Mouse (Mus musculus) activated CD4-positive, CD25-positive, alpha-beta regulatory T cell, adult 4 months (primary cell): ENCODE data around the gene Gpatch2l. TPM values are rescaled to one million over a fixed set of nuclear protein-coding genes. Genes with fewer than 3 reads are reported as not detected.

Source experiments
- ATAC-seq: one replicate; pipeline ENCODE4 v1.8.0; 2017
- polyA plus RNA-seq, 2 experiments: library from polyadenylated mRNA; unstranded; fragments of 100-300 nt; shearing (Covaris generic); gene quantifications; one replicate each; pipeline ENCODE4 v1.2.1; 2017

Gene Gpatch2l
- polyA plus RNA-seq, 2 experiments from 2014 or later, result 16.9 to 23.2 TPM

GRCm38 (mm10) chr12:86280000-86280399 is 38.3 kb downstream of the Gpatch2l start:
- no peak for ATAC-seq

DNA sequence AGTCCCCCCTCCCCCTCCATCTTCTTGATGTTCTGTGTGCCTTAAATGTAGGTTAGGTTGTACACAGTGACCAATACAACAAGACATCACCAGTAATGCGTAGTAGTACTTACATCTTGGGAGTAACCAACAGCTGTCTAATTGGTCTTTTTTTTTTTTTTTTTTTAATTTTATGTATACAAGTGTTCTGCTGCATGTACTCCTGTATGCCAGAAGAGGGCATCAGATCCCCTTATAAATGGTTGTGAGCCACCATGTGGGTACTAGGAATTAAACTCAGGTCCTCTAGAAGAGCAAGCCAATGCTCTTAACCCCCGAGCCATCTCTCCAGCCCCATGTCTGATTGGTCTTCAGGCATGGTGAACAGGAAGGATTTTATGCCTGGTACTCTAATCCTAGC is 44.0 kb downstream of the Gpatch2l start:
- ATAC-seq, result no peak

GRCm38 (mm10) chr12:86297450-86297849 is 55.8 kb downstream of the Gpatch2l start:
- ATAC-seq, result no peak

DNA sequence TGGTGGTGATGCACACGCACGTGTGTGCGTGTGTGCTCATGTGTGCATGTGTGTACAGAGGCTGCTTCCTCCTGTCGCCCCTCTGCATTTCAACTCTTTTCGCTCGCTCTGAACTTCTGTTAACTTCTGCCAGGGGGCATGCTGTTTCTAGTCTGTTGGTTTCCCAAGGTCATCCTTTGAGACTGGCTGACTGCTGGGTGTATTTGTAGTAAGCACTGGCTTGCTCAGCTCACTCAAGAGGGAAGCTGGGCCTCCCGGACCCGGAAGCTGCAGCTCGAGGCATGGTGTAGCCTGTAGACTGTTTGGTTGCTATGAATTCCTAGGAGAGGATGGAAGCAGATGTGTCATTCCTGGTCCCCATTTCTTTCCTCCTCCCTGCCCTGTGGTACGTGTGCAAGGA is 61.3 kb downstream of the Gpatch2l start:
- ATAC-seq, result no peak

DNA sequence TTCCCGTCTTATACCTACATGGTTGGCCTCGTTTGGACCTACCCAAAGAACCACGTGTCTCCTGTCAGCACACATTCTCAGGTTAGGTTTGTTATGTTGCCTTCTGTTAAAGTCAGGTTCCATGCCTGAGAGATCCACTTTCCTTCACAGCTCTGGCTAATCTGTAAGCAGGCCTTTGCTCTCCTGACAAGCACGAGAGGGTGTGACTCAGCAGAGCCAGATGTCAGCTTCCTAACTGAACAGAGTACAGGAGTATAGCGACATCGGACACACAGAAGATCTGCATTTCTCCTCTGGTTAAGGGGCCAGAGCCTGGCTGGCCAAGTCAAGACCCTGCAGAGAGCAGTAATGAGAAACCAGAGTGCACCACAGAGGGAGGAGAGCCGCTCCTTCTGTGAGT is 63.4 kb downstream of the Gpatch2l start:
- no peak for ATAC-seq

GRCm38 (mm10) chr12:86305635-86306243 is 64.1 kb downstream of the Gpatch2l start:
- no peak for ATAC-seq

DNA sequence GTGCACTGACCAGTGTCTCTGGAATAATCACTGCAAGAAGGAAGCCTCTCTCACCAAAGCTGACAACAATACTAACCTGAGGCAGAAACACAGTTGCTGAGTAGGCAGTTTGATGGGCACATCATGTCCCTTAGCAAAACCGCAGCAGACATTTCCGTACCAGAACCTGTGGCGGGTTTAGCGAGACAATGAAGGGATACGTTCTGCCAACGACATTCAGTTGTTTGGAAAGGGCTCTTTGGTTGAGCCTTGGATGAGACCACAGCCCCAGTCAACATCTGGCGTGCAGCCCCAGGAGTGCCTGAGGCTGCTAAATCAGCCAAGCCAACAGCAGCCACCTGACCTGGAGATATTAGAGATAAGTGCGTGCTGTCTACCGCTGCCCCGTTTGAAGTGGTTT is 67.8 kb downstream of the Gpatch2l start:
- peak; percentile 12 for ATAC-seq

GRCm38 (mm10) chr12:86309902-86310301 is 68.2 kb downstream of the Gpatch2l start:
- ATAC-seq, result peak; percentile 56

GRCm38 (mm10) chr12:86320629-86321028 is 79.0 kb downstream of the Gpatch2l start:
- ATAC-seq, result no peak

- ATAC-seq, result no peak
These were observed 82.6 kb downstream of the Gpatch2l start for GRCm38 (mm10) chr12:86324297-86324696.

- ATAC-seq, result no peak
These were observed 88.2 kb downstream of the Gpatch2l start for GRCm38 (mm10) chr12:86329813-86330212.

DNA sequence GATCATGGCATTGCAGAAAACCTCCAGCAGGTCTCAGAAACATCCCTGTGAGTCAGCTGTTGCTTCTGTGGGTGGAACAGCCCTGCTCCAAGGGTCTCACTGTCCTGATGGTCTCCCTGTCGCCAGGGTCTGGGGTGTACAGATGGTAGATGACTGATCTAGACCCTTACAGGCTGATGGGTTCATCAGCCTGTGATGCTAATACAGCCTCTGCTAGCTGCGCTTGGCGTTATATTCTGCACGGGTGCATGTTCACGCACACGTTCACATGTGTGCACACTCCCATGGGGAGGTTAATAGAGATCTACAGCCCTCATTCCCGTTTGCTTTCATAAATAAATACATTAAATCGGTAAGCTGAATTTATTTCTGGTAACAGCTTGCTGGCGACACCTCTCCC is 89.0 kb downstream of the Gpatch2l start:
- no peak for ATAC-seq

- ATAC-seq, result no peak
These were observed 89.6 kb downstream of the Gpatch2l start for GRCm38 (mm10) chr12:86331248-86331647.

DNA sequence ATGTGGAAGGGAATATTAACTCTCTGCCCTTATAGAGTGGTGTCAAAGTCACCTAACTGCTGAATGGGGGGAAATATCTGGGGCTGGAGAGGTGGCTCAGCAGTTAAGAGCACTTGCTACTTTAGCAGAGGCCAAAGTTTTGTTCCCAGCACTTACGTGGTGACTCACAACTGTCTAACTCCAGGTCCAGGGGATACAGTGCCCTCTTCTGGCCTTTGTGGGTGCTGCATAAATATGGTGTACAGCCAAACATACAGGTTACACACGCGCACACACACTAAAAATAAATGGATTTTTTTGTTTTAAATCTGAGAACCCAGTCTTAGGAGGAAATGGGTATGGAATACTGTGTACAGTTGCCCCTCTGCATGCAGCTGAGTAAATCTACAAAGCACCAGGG is 94.6 kb downstream of the Gpatch2l start:
- ATAC-seq, result no peak

DNA sequence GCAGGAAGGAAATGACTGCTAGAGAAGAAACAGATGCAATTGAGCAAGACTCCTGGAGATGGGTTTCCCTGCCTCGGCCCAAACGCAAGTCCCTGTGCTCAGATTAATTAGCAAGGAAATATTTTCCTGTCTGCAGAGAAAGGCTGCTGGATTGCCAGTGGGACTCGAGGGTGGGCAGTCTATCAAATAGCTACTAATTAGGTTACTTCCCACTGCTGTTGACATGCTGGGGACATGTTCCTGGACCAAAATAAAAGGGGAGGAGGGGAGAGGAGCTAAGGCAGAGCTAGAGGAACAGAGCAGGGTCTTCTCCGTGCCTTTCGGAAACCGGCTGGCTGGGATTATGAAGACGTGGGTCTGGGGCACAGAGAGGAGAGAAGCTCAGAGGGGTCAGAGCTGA is 95.2 kb downstream of the Gpatch2l start:
- no peak for ATAC-seq

Other genes starting within 250 kb of the Gpatch2l start
- 1 to 10 TPM; 1.2 TPM for gene Tgfb3, start 162.8 kb upstream of the Gpatch2l start, polyA plus RNA-seq
- gene Ift43, start 159.3 kb upstream of the Gpatch2l start, polyA plus RNA-seq, result 1 to 10 TPM; 3.3 to 7.1 TPM
- gene Esrrb, start 119.3 kb downstream of the Gpatch2l start, polyA plus RNA-seq, result not detected